Mouse (Mus musculus): ENCODE data around the gene Frmd8. TPM values are rescaled to one million over a fixed set of nuclear protein-coding genes. Genes with fewer than 3 reads are reported as not detected.
A peak's percentile ranks its signal among the peaks of the same experiment; 100 is the strongest.

Frmd8 gene
- polyA plus RNA-seq, 1 experiment: 18.9 TPM

DNA sequence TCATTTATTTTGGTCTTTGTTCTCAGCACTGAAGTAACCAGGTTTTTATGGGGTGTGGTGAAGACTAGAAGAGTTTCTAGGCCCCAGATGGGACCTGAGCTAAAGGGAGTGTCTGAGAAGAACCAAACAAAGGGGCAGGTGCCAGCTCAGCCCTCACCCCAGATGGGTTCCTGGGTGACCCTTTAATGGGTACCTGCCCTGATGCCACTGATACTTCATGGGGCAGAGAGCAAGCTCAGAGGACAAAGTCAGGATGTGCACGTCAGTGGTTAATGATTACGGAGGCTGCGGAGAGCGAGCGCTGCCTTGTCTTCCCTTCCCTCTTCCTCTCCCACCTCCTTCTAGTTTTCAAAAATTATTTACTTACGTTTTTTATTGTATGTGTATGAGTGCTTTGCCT lies 6.1 kb upstream of the Frmd8 start:
- TF ChIP-seq CTCF (IDR thresholded peaks at IDR 0.05; ENCODE audit: borderline replicate concordance, extremely low read depth, insufficient read depth, insufficient read length) (no peak), POLR2A (IDR thresholded peaks at IDR 0.05; ENCODE audit: borderline replicate concordance, extremely low read depth, insufficient read depth, insufficient read length, poor library complexity, severe bottlenecking) (no peak)
- DNase-seq (ENCODE audit: low read depth): no peak

DNA sequence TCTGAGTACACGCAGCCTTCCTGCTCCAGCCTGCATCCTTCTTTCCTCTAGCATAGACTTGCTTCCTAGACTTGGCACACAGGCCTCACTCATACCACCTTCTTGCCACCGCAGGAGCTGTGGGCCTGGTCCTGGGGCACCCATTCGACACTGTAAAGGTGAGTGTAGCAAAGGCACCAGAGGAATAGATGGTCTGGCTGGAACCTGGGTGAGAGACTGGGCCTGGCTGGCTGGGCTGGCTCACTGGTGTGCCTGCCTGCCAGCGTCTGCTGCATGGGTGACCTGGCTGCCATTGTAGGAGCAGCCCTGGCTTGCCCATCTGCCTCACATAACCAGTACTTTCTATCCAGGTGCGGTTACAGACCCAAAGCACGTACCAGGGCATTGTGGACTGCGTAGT lies 4.7 kb upstream of the Frmd8 start:
- no peak for DNase-seq (ENCODE audit: low read depth)
- TF ChIP-seq POLR2A (IDR thresholded peaks at IDR 0.05; ENCODE audit: borderline replicate concordance, extremely low read depth, insufficient read depth, insufficient read length, poor library complexity, severe bottlenecking) (no peak), CTCF (IDR thresholded peaks at IDR 0.05; ENCODE audit: borderline replicate concordance, extremely low read depth, insufficient read depth, insufficient read length) (no peak)

DNA sequence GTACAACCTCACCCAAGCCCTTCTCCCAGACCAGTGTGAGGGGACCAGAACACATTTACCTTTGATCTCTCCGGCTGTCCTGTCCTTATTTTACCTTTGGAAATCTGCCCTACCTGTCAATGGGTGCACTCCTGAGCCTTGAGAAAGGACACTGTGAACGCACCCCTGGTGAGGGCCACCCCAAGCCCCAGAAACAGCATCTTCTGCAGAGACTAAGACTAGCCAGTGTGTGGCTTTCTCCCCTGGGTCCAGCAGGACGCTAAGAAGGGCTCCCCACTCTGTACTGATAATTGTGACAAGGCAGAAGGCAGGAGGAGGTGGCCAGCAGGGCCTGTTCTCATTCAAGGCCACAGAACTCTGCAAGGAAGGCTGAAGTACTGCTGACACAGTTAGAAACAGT lies 3.8 kb upstream of the Frmd8 start:
- TF ChIP-seq CTCF (IDR thresholded peaks at IDR 0.05; ENCODE audit: borderline replicate concordance, extremely low read depth, insufficient read depth, insufficient read length) (no peak), POLR2A (IDR thresholded peaks at IDR 0.05; ENCODE audit: borderline replicate concordance, extremely low read depth, insufficient read depth, insufficient read length, poor library complexity, severe bottlenecking) (no peak)
- no peak for DNase-seq (ENCODE audit: low read depth)

DNA sequence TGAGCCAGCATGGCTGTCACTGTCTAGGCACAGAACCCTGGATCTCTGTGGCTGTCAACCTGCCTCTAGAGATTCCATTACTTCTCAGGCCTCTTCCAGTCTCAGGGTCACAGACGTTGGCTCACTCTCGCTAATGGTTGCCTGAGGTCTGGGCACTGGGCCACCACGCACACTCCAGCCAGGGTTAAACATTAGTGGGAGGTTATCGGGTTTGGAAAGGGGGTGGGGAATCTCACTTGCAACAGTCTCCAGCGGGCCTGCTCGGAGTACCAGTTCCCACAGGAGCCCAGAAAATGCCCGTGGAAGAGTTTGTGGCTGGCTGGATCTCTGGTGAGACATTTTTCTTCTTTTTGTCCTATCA lies 3.3 kb upstream of the Frmd8 start:
- no peak for TF ChIP-seq CTCF (IDR thresholded peaks at IDR 0.05; ENCODE audit: borderline replicate concordance, extremely low read depth, insufficient read depth, insufficient read length)
- TF ChIP-seq POLR2A (IDR thresholded peaks at IDR 0.05; ENCODE audit: borderline replicate concordance, extremely low read depth, insufficient read depth, insufficient read length, poor library complexity, severe bottlenecking): no peak
- no peak for DNase-seq (ENCODE audit: low read depth)

DNA sequence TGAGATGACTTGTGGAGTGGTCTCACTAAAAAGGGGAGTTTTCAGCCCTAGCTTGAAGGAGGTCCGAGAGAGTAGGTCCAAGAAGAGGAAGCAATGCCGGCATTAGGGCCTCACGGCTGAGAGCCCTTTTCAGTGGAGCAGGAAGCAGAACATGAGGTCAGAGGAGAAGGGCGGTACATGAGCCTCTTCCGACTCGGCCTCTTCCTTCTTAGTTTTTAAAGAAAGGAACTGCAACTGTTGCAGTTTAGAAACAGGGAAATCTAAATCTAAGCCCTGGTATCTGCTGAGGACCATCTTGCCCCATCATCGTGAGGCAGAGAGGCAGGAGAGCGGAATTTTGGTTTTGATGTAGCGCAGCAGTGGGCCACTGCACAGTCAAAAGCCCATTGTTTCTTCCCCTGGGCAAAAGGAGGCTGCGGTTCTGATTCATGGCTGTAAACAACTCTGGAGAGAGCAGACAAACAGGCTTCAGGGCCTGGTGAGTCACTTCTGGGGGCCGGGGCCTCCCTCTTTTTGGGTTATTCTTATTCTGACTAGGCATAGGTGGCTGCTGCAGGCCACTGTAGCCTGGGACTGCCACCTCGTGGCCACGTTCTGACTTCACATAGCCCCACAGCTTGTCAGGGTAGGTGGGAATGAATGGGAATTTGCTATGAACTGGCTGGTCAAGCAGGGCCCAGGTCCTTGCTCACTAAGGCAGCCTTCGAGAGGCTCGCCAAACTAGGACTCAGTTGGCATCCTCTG lies 2.7 kb upstream of the Frmd8 start, which contains the start of gene Slc25a45:
TSS of gene Slc25a45 (plus strand) at position 191 of the 744 bp plus-strand sequence.
- no peak for TF ChIP-seq POLR2A (IDR thresholded peaks at IDR 0.05; ENCODE audit: borderline replicate concordance, extremely low read depth, insufficient read depth, insufficient read length, poor library complexity, severe bottlenecking)
- TF ChIP-seq CTCF (IDR thresholded peaks at IDR 0.05; ENCODE audit: borderline replicate concordance, extremely low read depth, insufficient read depth, insufficient read length): peak; percentile 80
- DNase-seq (ENCODE audit: low read depth): peak; percentile 76

DNA sequence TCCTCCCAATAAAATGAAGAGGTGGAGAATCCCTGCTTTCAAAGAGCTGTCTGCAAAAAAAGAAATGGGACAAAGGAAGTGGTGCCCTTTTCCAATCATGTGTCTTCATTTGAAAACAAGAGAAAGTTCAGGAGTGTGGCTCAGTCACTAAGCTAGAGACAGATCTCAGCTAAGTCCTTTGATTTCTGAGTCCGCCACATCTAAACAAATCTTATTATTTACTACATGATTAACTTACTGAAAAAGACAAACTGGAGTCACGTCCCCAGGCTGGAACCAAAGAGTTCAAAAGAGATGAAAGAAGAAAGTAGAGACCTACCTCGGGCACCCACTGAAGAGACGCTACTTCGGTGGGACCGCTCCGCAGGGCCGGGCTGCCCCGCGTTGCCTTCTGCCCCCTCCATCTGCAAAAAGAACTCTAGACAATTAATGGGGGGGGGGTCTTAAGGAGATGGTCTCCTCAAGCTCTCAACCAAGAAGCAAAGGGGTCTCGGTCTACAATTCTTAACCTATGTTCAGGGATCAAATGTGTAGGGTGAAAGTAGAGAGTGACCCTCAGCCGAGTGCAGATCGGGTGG lies 594 bp downstream of the Frmd8 start:
- TF ChIP-seq CTCF (IDR thresholded peaks at IDR 0.05; ENCODE audit: borderline replicate concordance, extremely low read depth, insufficient read depth, insufficient read length): no peak
- TF ChIP-seq POLR2A (IDR thresholded peaks at IDR 0.05; ENCODE audit: borderline replicate concordance, extremely low read depth, insufficient read depth, insufficient read length, poor library complexity, severe bottlenecking): no peak
- DNase-seq (ENCODE audit: low read depth): no peak

DNA sequence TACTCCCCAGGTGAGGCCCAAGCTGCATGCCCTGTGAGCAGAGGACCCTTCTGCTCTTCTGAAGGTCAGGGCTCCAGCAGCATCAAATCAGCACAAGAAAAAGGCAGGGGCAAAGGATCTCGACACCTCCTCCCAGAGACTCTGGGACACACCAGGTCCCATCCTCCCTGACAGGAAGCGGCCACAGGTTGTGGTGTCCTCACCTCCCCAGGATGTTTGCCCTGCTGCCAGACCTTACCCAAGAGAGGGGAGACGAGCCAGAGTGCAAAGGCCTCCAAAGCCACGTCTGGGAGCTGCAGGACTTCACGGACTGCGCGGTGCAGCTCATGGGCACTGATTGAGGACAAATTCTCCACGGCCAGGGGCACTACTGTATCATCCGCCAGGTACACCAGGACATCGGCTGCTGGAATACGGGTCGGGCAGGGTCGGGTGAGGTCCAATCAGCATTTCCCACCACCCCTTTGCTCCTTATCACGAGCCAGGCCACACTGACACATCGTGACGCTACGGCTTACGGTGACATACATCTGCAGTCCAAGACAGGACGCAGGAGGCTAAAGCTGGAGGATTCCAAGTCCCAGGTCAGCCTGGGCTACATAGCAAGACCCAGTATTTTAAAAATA lies 2.0 kb downstream of the Frmd8 start:
- TF ChIP-seq POLR2A (IDR thresholded peaks at IDR 0.05; ENCODE audit: borderline replicate concordance, extremely low read depth, insufficient read depth, insufficient read length, poor library complexity, severe bottlenecking) (no peak), CTCF (IDR thresholded peaks at IDR 0.05; ENCODE audit: borderline replicate concordance, extremely low read depth, insufficient read depth, insufficient read length) (no peak)
- DNase-seq (ENCODE audit: low read depth): no peak

DNA sequence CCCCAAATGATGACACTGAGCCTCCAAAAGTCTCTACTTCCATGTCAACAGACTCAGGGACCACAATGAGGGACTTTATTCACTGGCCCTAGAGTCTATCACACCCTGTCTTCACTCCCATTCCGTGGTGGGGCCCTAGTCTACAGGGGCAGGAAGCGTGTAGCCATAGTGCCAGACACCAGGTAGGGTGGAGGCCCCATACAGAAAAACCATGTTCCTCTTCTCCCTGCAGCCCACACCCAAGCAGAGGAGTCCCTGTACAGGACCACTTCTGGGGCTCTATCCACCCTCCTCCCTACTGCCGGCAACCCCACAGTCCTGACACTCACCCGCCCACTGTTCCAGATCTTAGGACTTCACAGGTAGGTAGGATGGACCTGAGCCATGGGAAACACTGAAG lies 2.5 kb downstream of the Frmd8 start:
- no peak for DNase-seq (ENCODE audit: low read depth)
- TF ChIP-seq POLR2A (IDR thresholded peaks at IDR 0.05; ENCODE audit: borderline replicate concordance, extremely low read depth, insufficient read depth, insufficient read length, poor library complexity, severe bottlenecking) (no peak), CTCF (IDR thresholded peaks at IDR 0.05; ENCODE audit: borderline replicate concordance, extremely low read depth, insufficient read depth, insufficient read length) (no peak)

DNA sequence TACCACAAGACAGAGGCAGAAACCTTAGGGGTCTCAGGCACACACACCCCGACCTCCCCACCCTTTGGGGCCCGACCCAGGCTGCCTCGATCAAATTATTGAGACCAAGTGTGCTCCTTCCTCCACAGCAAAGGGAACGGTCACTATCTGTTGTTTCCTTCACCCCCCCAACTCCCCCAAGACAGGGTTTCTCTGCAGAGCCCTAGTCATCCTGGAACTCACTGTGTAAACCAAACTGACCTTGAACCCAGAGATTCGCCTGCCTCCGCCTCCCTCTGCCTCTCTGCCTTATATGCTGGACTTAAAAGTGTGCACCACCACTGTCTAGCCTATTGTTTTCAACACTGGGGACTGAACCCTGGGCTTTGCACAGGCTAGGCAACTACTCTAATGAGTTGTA lies 3.4 kb downstream of the Frmd8 start:
- TF ChIP-seq CTCF (IDR thresholded peaks at IDR 0.05; ENCODE audit: borderline replicate concordance, extremely low read depth, insufficient read depth, insufficient read length) (no peak), POLR2A (IDR thresholded peaks at IDR 0.05; ENCODE audit: borderline replicate concordance, extremely low read depth, insufficient read depth, insufficient read length, poor library complexity, severe bottlenecking) (no peak)
- no peak for DNase-seq (ENCODE audit: low read depth)

DNA sequence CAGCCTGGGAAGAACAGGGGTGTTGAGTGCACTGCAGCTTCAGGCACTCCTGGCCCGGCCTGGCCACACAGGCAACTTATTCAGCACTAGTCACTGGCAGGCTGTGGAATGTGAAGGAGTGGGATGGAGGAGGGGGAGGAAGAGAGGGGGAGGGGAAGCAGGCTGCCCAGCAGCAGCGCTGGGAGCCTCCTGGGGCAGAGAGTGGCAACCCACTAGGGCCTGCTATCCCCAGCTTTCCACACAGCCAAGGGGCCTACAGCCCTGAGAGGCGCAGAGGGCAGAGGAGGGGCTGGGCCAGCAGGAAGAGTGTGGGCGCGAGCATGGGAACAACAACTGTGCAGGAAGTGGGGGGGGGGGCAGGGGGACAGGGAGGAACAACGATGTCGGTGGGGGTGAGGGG lies 3.8 kb downstream of the Frmd8 start:
- DNase-seq (ENCODE audit: low read depth): peak; percentile 68
- TF ChIP-seq CTCF (IDR thresholded peaks at IDR 0.05; ENCODE audit: borderline replicate concordance, extremely low read depth, insufficient read depth, insufficient read length) (no peak), POLR2A (IDR thresholded peaks at IDR 0.05; ENCODE audit: borderline replicate concordance, extremely low read depth, insufficient read depth, insufficient read length, poor library complexity, severe bottlenecking) (no peak)

DNA sequence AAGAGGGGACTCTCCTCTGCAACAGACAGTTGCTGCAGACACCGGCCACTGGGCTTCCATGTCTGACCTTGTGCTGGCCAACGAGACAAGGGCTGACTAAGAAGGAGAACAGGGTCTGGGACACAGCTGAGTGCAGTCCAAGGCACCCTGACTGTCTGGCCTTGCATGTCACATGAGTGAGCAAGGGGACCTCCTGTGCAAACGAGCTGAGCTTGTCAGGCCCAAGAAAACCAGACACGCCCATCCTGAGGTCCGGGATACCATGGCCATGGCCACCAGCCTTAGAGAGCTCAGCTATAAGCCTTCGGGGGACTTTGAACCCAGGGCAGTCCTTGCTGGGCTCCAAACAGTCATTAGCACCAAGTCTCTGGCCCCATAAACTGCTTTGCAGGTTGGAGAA lies 7.0 kb downstream of the Frmd8 start:
- TF ChIP-seq POLR2A (IDR thresholded peaks at IDR 0.05; ENCODE audit: borderline replicate concordance, extremely low read depth, insufficient read depth, insufficient read length, poor library complexity, severe bottlenecking) (no peak), CTCF (IDR thresholded peaks at IDR 0.05; ENCODE audit: borderline replicate concordance, extremely low read depth, insufficient read depth, insufficient read length) (no peak)
- DNase-seq (ENCODE audit: low read depth): no peak
